Mouse (Mus musculus): ENCODE measurements at regions not wholly inside any gene's neighbourhood (a gene's known extent, or its start where the extent isn't known, plus 50 kb on each side); places are given as distances from the start of the nearest gene placed in this dataset.

DNA sequence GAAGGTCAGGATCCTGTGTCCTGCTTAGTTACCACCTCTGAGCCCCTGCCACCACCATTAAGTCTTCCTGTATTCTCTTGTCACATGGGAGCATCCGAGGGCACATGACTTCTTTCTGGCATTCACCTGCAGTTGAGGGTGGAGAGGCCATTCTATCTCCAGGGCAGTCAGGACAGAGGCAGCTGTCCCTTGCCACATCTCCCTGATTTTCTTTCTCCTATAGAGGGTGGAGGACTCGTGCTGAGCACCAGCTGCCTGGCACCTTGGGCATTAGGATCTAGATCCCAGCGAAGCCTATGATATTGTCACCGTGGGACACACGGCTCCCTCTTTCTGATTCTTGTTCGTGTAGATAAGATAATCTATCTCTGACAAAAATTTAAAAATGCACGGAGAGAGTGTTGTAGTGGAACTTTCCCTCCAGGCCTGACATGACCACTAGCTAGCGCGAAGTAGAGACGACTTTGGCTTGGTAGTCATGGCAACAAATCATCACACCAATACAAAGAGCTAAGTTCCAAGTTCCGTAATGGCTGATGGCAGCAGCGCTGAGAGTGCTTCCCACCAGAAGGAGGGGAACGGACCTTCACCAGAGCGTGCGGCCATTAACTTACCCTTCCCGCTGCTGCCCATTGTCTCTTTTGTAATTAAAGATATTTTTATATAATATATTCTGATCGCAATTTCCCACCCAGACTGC lies 137.7 kb downstream of the Ipmk start:
- ATAC-seq (ENCODE audit: insufficient read depth), result no peak
- Histone ChIP-seq H3K9ac (replicated peaks) (no peak overlapping the region), H3K4me3 (ENCODE audit: insufficient read depth in 1 of 2, low read depth in 2 of 2, low read length in 2 of 2) (no peak overlapping the region), H3K36me3 (replicated peaks; ENCODE audit: control insufficient read depth, insufficient read depth, low read depth) (no peaks in the 10 kb centered on the region), H3K9me3 (ENCODE audit: control insufficient read depth, low read length) (no peaks in the 10 kb centered on the region), H3K4me2 (ENCODE audit: low read depth) (no peak overlapping the region), H3K27me3 (ENCODE audit: control insufficient read depth, insufficient read depth, low read length) (no peaks in the 10 kb centered on the region), H3K27ac (no peak overlapping the region), H3K4me1 (replicated peaks; ENCODE audit: control insufficient read depth in 2 of 2, insufficient read depth in 2 of 2, low read length in 1 of 2) (no peaks in the 10 kb centered on the region)
- DNase-seq (ENCODE audit: low read depth in 3 of 3, low spot score in 3 of 3), result no peak
- 67% methylated on average over 17 of the region's 17 CpGs for WGBS (ENCODE audit: insufficient replicate concordance)
- no peak for TF ChIP-seq CTCF (IDR thresholded peaks at IDR 0.05; ENCODE audit: low read depth)
- no peak for TF ChIP-seq EP300 (IDR thresholded peaks at IDR 0.05; ENCODE audit: low read depth)

DNA sequence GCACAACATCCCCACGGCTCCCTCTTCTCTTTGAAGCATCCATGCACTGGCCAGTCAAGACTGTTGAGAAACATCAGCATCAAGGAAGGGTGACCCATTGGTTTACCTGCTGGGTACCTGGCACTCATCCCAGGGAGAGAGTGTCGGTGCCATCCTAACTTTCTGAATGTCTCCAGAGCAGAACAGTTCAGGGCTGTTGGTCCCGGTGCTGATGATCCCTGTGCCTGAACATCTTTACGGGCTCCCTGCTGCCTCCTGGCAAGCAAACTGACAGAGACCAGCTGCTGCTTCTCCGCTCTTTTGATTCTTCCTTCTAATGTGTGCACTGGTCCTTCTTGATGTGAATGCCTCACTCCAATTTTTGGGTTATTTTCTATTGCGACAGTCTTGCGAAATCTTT lies 142.2 kb downstream of the Ipmk start:
- WGBS (ENCODE audit: insufficient replicate concordance), result 67% methylated on average over 7 of the region's 7 CpGs

GRCm38 (mm10) chr10:71502096-71502495 lies 154.5 kb downstream of the Ipmk start:
- Histone ChIP-seq H3K27me3 (ENCODE audit: control insufficient read depth, insufficient read depth, low read length) (no peaks in the 10 kb centered on the region), H3K9me3 (ENCODE audit: control insufficient read depth, low read length) (no peaks in the 10 kb centered on the region), H3K4me3 (ENCODE audit: insufficient read depth in 1 of 2, low read depth in 2 of 2, low read length in 2 of 2) (no peak overlapping the region), H3K4me2 (ENCODE audit: low read depth) (no peak overlapping the region), H3K36me3 (replicated peaks; ENCODE audit: control insufficient read depth, insufficient read depth, low read depth) (no peaks in the 10 kb centered on the region), H3K4me1 (replicated peaks; ENCODE audit: control insufficient read depth in 2 of 2, insufficient read depth in 2 of 2, low read length in 1 of 2) (no peaks in the 10 kb centered on the region), H3K9ac (replicated peaks) (no peak overlapping the region), H3K27ac (no peak overlapping the region)
- no peak for ATAC-seq (ENCODE audit: insufficient read depth)
- DNase-seq (ENCODE audit: low read depth in 3 of 3, low spot score in 3 of 3), result no peak
- no peak for TF ChIP-seq CTCF (IDR thresholded peaks at IDR 0.05; ENCODE audit: low read depth)
- no peak for TF ChIP-seq EP300 (IDR thresholded peaks at IDR 0.05; ENCODE audit: low read depth)
- 33% methylated on average over 5 of the region's 5 CpGs for WGBS (ENCODE audit: insufficient replicate concordance)

More for the DNA sequence above, 142.2 kb downstream of the Ipmk start:
- Histone ChIP-seq H3K36me3 (replicated peaks; ENCODE audit: control insufficient read depth, insufficient read depth, low read depth) (no peaks in the 10 kb centered on the region), H3K27ac (no peak overlapping the region), H3K4me2 (ENCODE audit: low read depth) (no peak overlapping the region), H3K9ac (replicated peaks) (no peak overlapping the region), H3K9me3 (ENCODE audit: control insufficient read depth, low read length) (no peaks in the 10 kb centered on the region), H3K27me3 (ENCODE audit: control insufficient read depth, insufficient read depth, low read length) (no peaks in the 10 kb centered on the region), H3K4me3 (ENCODE audit: insufficient read depth in 1 of 2, low read depth in 2 of 2, low read length in 2 of 2) (no peak overlapping the region), H3K4me1 (replicated peaks; ENCODE audit: control insufficient read depth in 2 of 2, insufficient read depth in 2 of 2, low read length in 1 of 2) (no peaks in the 10 kb centered on the region)
- DNase-seq (ENCODE audit: low read depth in 3 of 3, low spot score in 3 of 3), result no peak
- ATAC-seq (ENCODE audit: insufficient read depth), result no peak
- TF ChIP-seq EP300 (IDR thresholded peaks at IDR 0.05; ENCODE audit: low read depth), result no peak
- TF ChIP-seq CTCF (IDR thresholded peaks at IDR 0.05; ENCODE audit: low read depth), result no peak

- no peaks in the 10 kb centered on the region for H3K36me3 ChIP-seq (replicated peaks; ENCODE audit: control insufficient read depth, insufficient read depth, low read depth)
- no peaks in the 10 kb centered on the region for H3K27me3 ChIP-seq (ENCODE audit: control insufficient read depth, insufficient read depth, low read length)
- H3K4me3 ChIP-seq (ENCODE audit: insufficient read depth in 1 of 2, low read depth in 2 of 2, low read length in 2 of 2), result no peak overlapping the region
- DNase-seq (ENCODE audit: low read depth in 3 of 3, low spot score in 3 of 3), result no peak
- no peak overlapping the region for H3K4me2 ChIP-seq (ENCODE audit: low read depth)
- 53% methylated on average over 1 of the region's 1 CpGs for WGBS (ENCODE audit: insufficient replicate concordance)
- no peak for ATAC-seq (ENCODE audit: insufficient read depth)
- TF ChIP-seq EP300 (IDR thresholded peaks at IDR 0.05; ENCODE audit: low read depth), result no peak
- no peak for TF ChIP-seq CTCF (IDR thresholded peaks at IDR 0.05; ENCODE audit: low read depth)
- H3K9me3 ChIP-seq (ENCODE audit: control insufficient read depth, low read length), result no peaks in the 10 kb centered on the region
- no peak overlapping the region for H3K9ac ChIP-seq (replicated peaks)
- H3K4me1 ChIP-seq (replicated peaks; ENCODE audit: control insufficient read depth in 2 of 2, insufficient read depth in 2 of 2, low read length in 1 of 2), result no peaks in the 10 kb centered on the region
- no peak overlapping the region for H3K27ac ChIP-seq
Measured at GRCm38 (mm10) chr10:71504219-71504618, 156.7 kb downstream of the Ipmk start.

DNA sequence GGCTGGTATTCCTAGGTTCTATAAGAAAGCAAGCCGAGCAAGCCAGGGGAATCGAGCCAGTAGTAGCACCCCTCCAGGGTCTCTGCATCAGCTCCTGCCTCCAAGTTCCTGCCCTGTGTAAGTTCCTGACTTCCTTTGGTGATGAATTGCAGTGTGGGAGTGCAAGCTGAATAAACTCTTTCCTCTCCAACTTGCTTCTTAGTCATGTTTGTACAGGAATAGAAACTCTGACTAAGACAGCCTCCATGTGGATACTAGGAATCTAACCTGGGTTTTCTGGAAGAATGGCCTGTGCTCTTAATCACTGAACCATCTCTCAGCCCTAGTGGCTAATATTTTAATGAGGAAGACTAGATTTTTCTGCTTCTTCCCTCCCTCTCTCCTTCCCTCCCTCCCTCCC lies 177.7 kb downstream of the Ipmk start:
- Histone ChIP-seq H3K4me1 (replicated peaks; ENCODE audit: control insufficient read depth in 2 of 2, insufficient read depth in 2 of 2, low read length in 1 of 2) (no peaks in the 10 kb centered on the region), H3K27ac (no peak overlapping the region), H3K36me3 (replicated peaks; ENCODE audit: control insufficient read depth, insufficient read depth, low read depth) (no peaks in the 10 kb centered on the region), H3K9ac (replicated peaks) (no peak overlapping the region), H3K4me2 (ENCODE audit: low read depth) (no peak overlapping the region), H3K27me3 (ENCODE audit: control insufficient read depth, insufficient read depth, low read length) (no peaks in the 10 kb centered on the region), H3K9me3 (ENCODE audit: control insufficient read depth, low read length) (no peaks in the 10 kb centered on the region), H3K4me3 (ENCODE audit: insufficient read depth in 1 of 2, low read depth in 2 of 2, low read length in 2 of 2) (no peak overlapping the region)
- DNase-seq (ENCODE audit: low read depth in 3 of 3, low spot score in 3 of 3) (no peak), ATAC-seq (ENCODE audit: insufficient read depth) (no peak)
- 51% methylated on average over 2 of the region's 2 CpGs for WGBS (ENCODE audit: insufficient replicate concordance)
- TF ChIP-seq CTCF (IDR thresholded peaks at IDR 0.05; ENCODE audit: low read depth) (no peak), EP300 (IDR thresholded peaks at IDR 0.05; ENCODE audit: low read depth) (no peak)
